Mouse (Mus musculus) hindbrain, postnatal 0 days (tissue): ENCODE measurements at regions not wholly inside any gene's neighbourhood (a gene's known extent, or its start where the extent isn't known, plus 50 kb on each side); places are given as distances from the start of the nearest gene placed in this dataset.

ENCODE experiments used
- ATAC-seq: fragments of 200-750 bp; cut with Nextera tagmentation; 2 replicates; pipeline ENCODE4 v1.8.0; 2017; ENCODE audit warnings: mild to moderate bottlenecking, moderate TSS enrichment, moderate library complexity
- DNase-seq: peaks from one replicate; pipeline ENCODE4 v3.0.0-alpha.2; 2015; ENCODE audit warnings: low spot score
- H3K27ac ChIP-seq: fragments of 300-500 bp; sonication (generic); 2 replicates; pipeline ENCODE4 v1.5.1; 2014; ENCODE audit warnings: mild to moderate bottlenecking
- H3K27me3 ChIP-seq: fragments of 300-500 bp; sonication (generic); 2 replicates; pipeline ENCODE4 v1.6.1; 2014; ENCODE audit warnings: low read length, mixed read lengths; ENCODE audit not compliant: insufficient read depth
- H3K36me3 ChIP-seq: fragments of 300-500 bp; sonication (generic); 2 replicates; pipeline ENCODE4 v1.6.1; 2014; ENCODE audit warnings: low read length, mixed read lengths; ENCODE audit not compliant: insufficient read depth
- H3K4me1 ChIP-seq: fragments of 300-500 bp; sonication (generic); 2 replicates; pipeline ENCODE4 v1.6.1; 2014; ENCODE audit warnings: antibody characterized with exemption, low read length, mixed read lengths; ENCODE audit not compliant: insufficient read depth
- H3K4me2 ChIP-seq: fragments of 300-500 bp; sonication (generic); 2 replicates; pipeline ENCODE4 v1.6.1; 2014; ENCODE audit warnings: low read depth, mild to moderate bottlenecking, low read length, moderate library complexity, mixed read lengths
- H3K4me3 ChIP-seq: fragments of 300-500 bp; sonication (generic); 2 replicates; pipeline ENCODE4 v1.5.1; 2014; ENCODE audit warnings: low read length
- H3K9ac ChIP-seq: fragments of 300-500 bp; sonication (generic); replicated peaks from 2 replicates; pipeline ENCODE4 v1.6.1; 2014; ENCODE audit warnings: mild to moderate bottlenecking, low read length, moderate library complexity, mixed read lengths
- H3K9me3 ChIP-seq: fragments of 300-500 bp; sonication (generic); 2 replicates; pipeline ENCODE4 v1.6.1; 2016; ENCODE audit warnings: low read length, mixed read lengths
- CTCF ChIP-seq: IDR thresholded peaks from 2 replicates; pipeline ENCODE4 v1.5.1; 2016; ENCODE audit warnings: antibody characterized with exemption, control low read depth, low read depth
- WGBS: fragments of 180-500 bp; shearing (Covaris S2); extraction: QIAGEN DNeasy Blood & Tissue Kit; methylation state at CpG from one replicate; pipeline ENCODE4 v1.1.7; 2014; 5-methylcytosine and 5-hydroxymethylcytosine counted together

DNA sequence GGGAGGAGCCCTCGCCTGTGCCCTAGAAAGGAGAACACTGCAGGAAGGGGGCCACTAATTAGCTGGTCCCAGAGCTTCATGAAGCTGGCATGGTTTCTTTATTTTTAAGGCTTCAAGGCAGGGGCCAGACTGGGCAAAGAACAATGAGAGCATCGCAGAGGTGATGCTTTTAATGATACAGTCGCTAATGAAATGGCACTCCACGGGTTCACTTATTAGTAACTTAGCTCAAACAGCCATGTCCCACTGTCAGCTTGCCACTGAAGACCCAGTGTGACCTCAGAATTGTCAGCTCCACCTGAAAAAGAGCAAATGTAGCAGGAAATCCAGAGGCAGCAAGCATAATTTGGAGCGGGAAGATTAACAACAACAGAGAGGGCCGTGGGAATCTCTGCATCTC is 275.6 kb downstream of the Ttll7 start:
- no peak overlapping the region for H3K4me2 ChIP-seq
- H3K4me3 ChIP-seq, result no peak overlapping the region
- H3K9ac ChIP-seq, result no peak overlapping the region
- H3K27me3 ChIP-seq, result no peaks in the 10 kb centered on the region
- H3K36me3 ChIP-seq, result no peaks in the 10 kb centered on the region
- no peak for DNase-seq
- WGBS, result 77% methylated on average over 6 of the region's 6 CpGs
- H3K27ac ChIP-seq, result no peak overlapping the region
- no peaks in the 10 kb centered on the region for H3K9me3 ChIP-seq
- no peak for ATAC-seq
- no peak for TF ChIP-seq CTCF
- H3K4me1 ChIP-seq, result no peaks in the 10 kb centered on the region

DNA sequence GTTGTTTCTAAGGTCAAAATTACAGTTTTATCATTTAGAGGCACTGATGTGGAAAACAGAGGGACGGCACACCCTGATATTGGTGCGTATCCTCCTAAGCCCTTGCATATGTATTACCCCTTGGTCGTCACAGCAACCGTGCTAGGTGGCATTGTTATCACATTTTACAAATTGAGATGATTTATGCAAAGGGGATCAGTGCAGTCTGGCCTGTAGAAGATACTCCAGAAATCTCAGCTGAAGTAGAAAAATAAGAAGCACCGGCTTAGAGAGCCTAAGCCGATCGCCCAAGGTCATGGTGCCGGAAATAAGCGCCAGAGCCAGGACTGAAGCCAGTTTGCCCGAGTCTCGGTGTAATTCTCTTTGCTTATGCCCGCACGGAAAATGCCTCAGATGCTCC is 280.7 kb downstream of the Ttll7 start:
- H3K4me1 ChIP-seq, result no peaks in the 10 kb centered on the region
- H3K4me2 ChIP-seq, result no peak overlapping the region
- H3K9me3 ChIP-seq, result no peaks in the 10 kb centered on the region
- TF ChIP-seq CTCF, result no peak
- H3K27ac ChIP-seq, result no peak overlapping the region
- 67% methylated on average over 13 of the region's 13 CpGs for WGBS
- no peak overlapping the region for H3K4me3 ChIP-seq
- no peaks in the 10 kb centered on the region for H3K27me3 ChIP-seq
- H3K36me3 ChIP-seq, result no peaks in the 10 kb centered on the region
- no peak for ATAC-seq
- no peak for DNase-seq
- H3K9ac ChIP-seq, result no peak overlapping the region

DNA sequence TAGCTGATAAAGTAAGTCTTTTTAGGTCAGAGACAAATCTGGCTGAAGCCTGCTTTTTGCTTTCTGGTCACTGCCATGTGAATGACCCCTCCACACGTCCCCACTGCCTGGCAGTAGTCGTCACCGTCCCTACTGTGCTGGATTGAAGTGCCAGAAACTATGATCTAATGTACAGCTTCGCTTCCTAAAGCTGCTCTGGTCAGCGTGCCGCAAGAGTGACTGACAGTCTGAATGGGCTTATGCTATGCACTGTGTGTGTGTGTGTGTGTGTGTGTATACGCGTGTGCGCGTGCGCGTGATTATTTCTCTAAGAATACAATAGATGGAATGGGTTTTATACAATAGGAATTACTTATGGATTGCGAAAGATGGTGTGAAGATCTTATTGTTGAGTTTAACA is 281.2 kb downstream of the Ttll7 start:
- no peak overlapping the region for H3K9ac ChIP-seq
- H3K27me3 ChIP-seq, result no peaks in the 10 kb centered on the region
- DNase-seq (no peak), ATAC-seq (no peak)
- no peaks in the 10 kb centered on the region for H3K9me3 ChIP-seq
- no peak overlapping the region for H3K4me2 ChIP-seq
- TF ChIP-seq CTCF, result no peak
- no peak overlapping the region for H3K4me3 ChIP-seq
- H3K27ac ChIP-seq, result no peak overlapping the region
- no peaks in the 10 kb centered on the region for H3K4me1 ChIP-seq
- H3K36me3 ChIP-seq, result no peaks in the 10 kb centered on the region
- WGBS, result 82% methylated on average over 13 of the region's 13 CpGs

DNA sequence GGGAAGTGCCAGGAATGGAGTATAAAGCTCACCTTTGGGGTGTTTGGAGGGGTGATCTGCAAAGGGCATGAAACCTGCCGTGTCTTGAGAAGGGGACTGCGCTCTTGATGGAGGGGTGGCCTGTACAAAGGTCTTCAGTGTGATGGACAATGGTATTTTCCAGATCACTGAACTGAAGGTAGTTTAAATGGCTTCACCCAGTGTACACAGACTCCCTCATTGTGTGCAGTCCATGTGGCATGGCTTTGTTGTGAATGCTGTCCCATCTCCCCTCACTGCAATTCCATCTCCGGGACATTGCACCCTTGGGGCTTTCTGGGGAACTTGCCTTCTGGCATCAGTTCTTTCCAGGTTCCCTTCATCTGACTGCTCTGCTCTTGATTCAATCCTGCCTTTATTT is 288.2 kb downstream of the Ttll7 start:
- no peaks in the 10 kb centered on the region for H3K4me1 ChIP-seq
- H3K9me3 ChIP-seq, result no peaks in the 10 kb centered on the region
- 49% methylated on average over 3 of the region's 3 CpGs for WGBS
- no peak overlapping the region for H3K9ac ChIP-seq
- H3K36me3 ChIP-seq, result no peaks in the 10 kb centered on the region
- H3K4me2 ChIP-seq, result no peak overlapping the region
- no peak overlapping the region for H3K27ac ChIP-seq
- no peaks in the 10 kb centered on the region for H3K27me3 ChIP-seq
- DNase-seq (no peak), ATAC-seq (no peak)
- TF ChIP-seq CTCF, result no peak
- no peak overlapping the region for H3K4me3 ChIP-seq

DNA sequence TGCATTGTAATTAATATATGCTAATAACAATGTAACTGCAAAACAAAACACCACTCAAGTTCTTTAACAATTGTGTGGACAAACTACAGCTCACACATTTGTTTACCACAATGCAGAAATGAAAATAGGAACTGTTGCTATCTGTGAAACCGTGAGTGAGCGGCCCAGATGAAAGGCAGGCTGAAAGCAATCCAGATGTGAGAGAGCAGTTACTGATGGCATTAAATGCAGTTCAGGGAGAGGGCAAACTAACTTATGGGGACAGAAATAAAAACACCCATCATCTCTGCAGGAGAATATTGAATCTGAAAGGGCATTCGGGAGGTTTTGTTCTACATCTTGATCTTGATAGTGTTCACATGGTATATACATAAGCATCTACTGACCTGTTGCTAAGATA is 301.3 kb downstream of the Ttll7 start:
- Histone ChIP-seq H3K9ac (no peak overlapping the region), H3K36me3 (no peaks in the 10 kb centered on the region), H3K27me3 (no peaks in the 10 kb centered on the region), H3K4me1 (no peaks in the 10 kb centered on the region), H3K4me3 (no peak overlapping the region), H3K27ac (no peak overlapping the region), H3K9me3 (no peaks in the 10 kb centered on the region), H3K4me2 (no peak overlapping the region)
- no peak for DNase-seq
- 80% methylated on average over 3 of the region's 3 CpGs for WGBS
- ATAC-seq, result no peak
- no peak for TF ChIP-seq CTCF

DNA sequence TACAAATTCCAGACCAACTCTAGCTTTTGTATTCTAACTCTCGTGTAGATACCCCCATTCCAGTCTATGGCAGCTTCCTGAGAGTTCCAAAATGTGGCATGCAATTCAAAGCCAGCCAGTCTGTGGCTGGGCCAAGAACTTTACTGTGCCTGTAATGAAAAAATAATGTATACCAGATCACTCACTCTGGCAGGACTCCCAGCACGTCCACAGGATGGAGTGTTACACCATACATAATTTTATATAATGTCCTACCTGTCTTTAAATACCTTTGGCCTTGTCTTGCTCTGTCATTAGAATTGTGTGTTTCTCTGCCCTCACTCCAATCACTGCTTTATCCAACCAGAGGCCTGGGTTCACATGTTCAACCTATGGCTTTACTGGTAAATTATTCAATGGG is 301.8 kb downstream of the Ttll7 start:
- no peak overlapping the region for H3K9ac ChIP-seq
- no peaks in the 10 kb centered on the region for H3K4me1 ChIP-seq
- no peaks in the 10 kb centered on the region for H3K27me3 ChIP-seq
- H3K4me2 ChIP-seq, result no peak overlapping the region
- no peak overlapping the region for H3K4me3 ChIP-seq
- no peaks in the 10 kb centered on the region for H3K9me3 ChIP-seq
- no peak for TF ChIP-seq CTCF
- no peak overlapping the region for H3K27ac ChIP-seq
- H3K36me3 ChIP-seq, result no peaks in the 10 kb centered on the region
- 58% methylated on average over 2 of the region's 2 CpGs for WGBS
- ATAC-seq, result no peak
- DNase-seq, result no peak

DNA sequence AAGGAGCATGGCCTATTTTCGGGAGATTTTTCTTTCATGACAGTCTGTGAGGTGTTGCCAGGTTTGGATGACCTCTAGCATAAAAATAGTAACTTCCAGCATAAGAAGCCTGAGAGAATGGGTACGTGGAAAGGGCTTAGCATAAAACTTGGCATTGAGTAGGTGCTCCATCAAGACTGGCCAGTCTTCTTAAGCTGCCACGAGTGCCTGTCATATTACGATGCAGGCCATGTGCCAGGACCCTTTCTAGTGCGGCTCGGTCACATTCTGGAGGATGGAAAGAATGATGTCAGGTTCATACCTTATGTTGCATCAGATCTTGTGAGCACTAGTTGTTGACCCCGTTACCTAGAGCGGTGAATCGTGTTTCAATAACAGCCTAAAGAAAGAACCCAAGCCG is 311.0 kb downstream of the Ttll7 start:
- Histone ChIP-seq H3K27ac (no peak overlapping the region), H3K36me3 (no peaks in the 10 kb centered on the region), H3K9ac (no peak overlapping the region), H3K9me3 (no peaks in the 10 kb centered on the region), H3K4me2 (no peak overlapping the region), H3K4me1 (no peaks in the 10 kb centered on the region), H3K4me3 (no peak overlapping the region), H3K27me3 (no peaks in the 10 kb centered on the region)
- ATAC-seq (no peak), DNase-seq (no peak)
- no peak for TF ChIP-seq CTCF
- WGBS, result 69% methylated on average over 10 of the region's 10 CpGs
